Mouse (Mus musculus): Measurements from ENCODE around the gene Acmsd. TPM values are rescaled to one million over a fixed set of nuclear protein-coding genes. Genes with fewer than 3 reads are reported as not detected.
"Not testable (repeated sequence)": the region's sequence is repeated elsewhere in the genome, so short reads cannot be mapped to it uniquely, and the experiment has no call there.

The Acmsd gene
- polyA plus RNA-seq, 1 experiment, result not detected

GRCm38 (mm10) chr1:127756331-127757163 lies 27.3 kb downstream of the Acmsd start:
- H3K27ac ChIP-seq (ENCODE audit: control insufficient read depth, insufficient read depth, low read depth, low read length), result no peak overlapping the region
- H3K4me1 ChIP-seq (ENCODE audit: control insufficient read depth, insufficient read depth, low read length), result no peaks in the 10 kb centered on the region
- no peak overlapping the region for H3K4me3 ChIP-seq (ENCODE audit: control insufficient read depth, low read depth, low read length)
- no peak for TF ChIP-seq CTCF (IDR thresholded peaks at IDR 0.05; ENCODE audit: control insufficient read depth, insufficient read depth, insufficient replicate concordance, low read depth, low read length)
- TF ChIP-seq POLR2A (IDR thresholded peaks at IDR 0.05; ENCODE audit: control insufficient read depth, low read depth, low read length), result no peak
- H3K27me3 ChIP-seq (ENCODE audit: control insufficient read depth, insufficient read depth, low read length), result no peaks in the 10 kb centered on the region
- no peaks in the 10 kb centered on the region for H3K36me3 ChIP-seq (ENCODE audit: control insufficient read depth, insufficient read depth, low read length)

- H3K27ac ChIP-seq (ENCODE audit: control insufficient read depth, insufficient read depth, low read depth, low read length); H3K4me1 ChIP-seq (ENCODE audit: control insufficient read depth, insufficient read depth, low read length); H3K4me3 ChIP-seq (ENCODE audit: control insufficient read depth, low read depth, low read length); H3K36me3 ChIP-seq (ENCODE audit: control insufficient read depth, insufficient read depth, low read length); H3K27me3 ChIP-seq (ENCODE audit: control insufficient read depth, insufficient read depth, low read length): not testable (repeated sequence)
These were observed 27.9 kb downstream of the Acmsd start for GRCm38 (mm10) chr1:127757164-127757545.

GRCm38 (mm10) chr1:127765468-127765867 lies 36.3 kb downstream of the Acmsd start:
- no peak overlapping the region for H3K27ac ChIP-seq (ENCODE audit: control insufficient read depth, insufficient read depth, low read depth, low read length)

GRCm38 (mm10) chr1:127766741-127767140 lies 37.5 kb downstream of the Acmsd start:
- H3K4me1 ChIP-seq (ENCODE audit: control insufficient read depth, insufficient read depth, low read length), result no peaks in the 10 kb centered on the region
- TF ChIP-seq POLR2A (IDR thresholded peaks at IDR 0.05; ENCODE audit: control insufficient read depth, low read depth, low read length) (no peak), CTCF (IDR thresholded peaks at IDR 0.05; ENCODE audit: control insufficient read depth, insufficient read depth, insufficient replicate concordance, low read depth, low read length) (no peak)
- no peaks in the 10 kb centered on the region for H3K27me3 ChIP-seq (ENCODE audit: control insufficient read depth, insufficient read depth, low read length)
- no peak overlapping the region for H3K27ac ChIP-seq (ENCODE audit: control insufficient read depth, insufficient read depth, low read depth, low read length)
- no peaks in the 10 kb centered on the region for H3K36me3 ChIP-seq (ENCODE audit: control insufficient read depth, insufficient read depth, low read length)
- no peak overlapping the region for H3K4me3 ChIP-seq (ENCODE audit: control insufficient read depth, low read depth, low read length)

More at GRCm38 (mm10) chr1:127765468-127765867, 36.3 kb downstream of the Acmsd start:
- TF ChIP-seq CTCF (IDR thresholded peaks at IDR 0.05; ENCODE audit: control insufficient read depth, insufficient read depth, insufficient replicate concordance, low read depth, low read length), result no peak
- no peak for TF ChIP-seq POLR2A (IDR thresholded peaks at IDR 0.05; ENCODE audit: control insufficient read depth, low read depth, low read length)
- Histone ChIP-seq H3K27me3 (ENCODE audit: control insufficient read depth, insufficient read depth, low read length) (no peaks in the 10 kb centered on the region), H3K4me3 (ENCODE audit: control insufficient read depth, low read depth, low read length) (no peak overlapping the region), H3K4me1 (ENCODE audit: control insufficient read depth, insufficient read depth, low read length) (no peaks in the 10 kb centered on the region), H3K36me3 (ENCODE audit: control insufficient read depth, insufficient read depth, low read length) (no peaks in the 10 kb centered on the region)

GRCm38 (mm10) chr1:127773198-127773802 lies 44.1 kb downstream of the Acmsd start:
- peak overlapping the region; percentile 97 for H3K4me3 ChIP-seq (ENCODE audit: control insufficient read depth, low read depth, low read length)
- peak overlapping the region; percentile 98 for H3K27ac ChIP-seq (ENCODE audit: control insufficient read depth, insufficient read depth, low read depth, low read length)
- no peaks in the 10 kb centered on the region for H3K27me3 ChIP-seq (ENCODE audit: control insufficient read depth, insufficient read depth, low read length)
- H3K36me3 ChIP-seq (ENCODE audit: control insufficient read depth, insufficient read depth, low read length), result no peaks in the 10 kb centered on the region
- no peak for TF ChIP-seq POLR2A (IDR thresholded peaks at IDR 0.05; ENCODE audit: control insufficient read depth, low read depth, low read length)
- TF ChIP-seq CTCF (IDR thresholded peaks at IDR 0.05; ENCODE audit: control insufficient read depth, insufficient read depth, insufficient replicate concordance, low read depth, low read length), result no peak
- H3K4me1 ChIP-seq (ENCODE audit: control insufficient read depth, insufficient read depth, low read length), result peaks cover 4% of the 10 kb centered on the region; the same call in 1 of the 2 replicates

GRCm38 (mm10) chr1:127773803-127774500 lies 44.7 kb downstream of the Acmsd start, which contains the start of gene Ccnt2:
Gene Ccnt2, plus strand, starts transcription at chr1:127774164.
- Histone ChIP-seq H3K27ac (ENCODE audit: control insufficient read depth, insufficient read depth, low read depth, low read length) (peak within 1 kb of the TSS; percentile 98), H3K36me3 (ENCODE audit: control insufficient read depth, insufficient read depth, low read length) (no peaks in the 10 kb centered on the region), H3K4me3 (ENCODE audit: control insufficient read depth, low read depth, low read length) (peak within 1 kb of the TSS; percentile 98), H3K4me1 (ENCODE audit: control insufficient read depth, insufficient read depth, low read length) (peaks cover 4% of the 10 kb centered on the region; the same call in 1 of the 2 replicates), H3K27me3 (ENCODE audit: control insufficient read depth, insufficient read depth, low read length) (no peaks in the 10 kb centered on the region)
- TF ChIP-seq CTCF (IDR thresholded peaks at IDR 0.05; ENCODE audit: control insufficient read depth, insufficient read depth, insufficient replicate concordance, low read depth, low read length) (no peak), POLR2A (IDR thresholded peaks at IDR 0.05; ENCODE audit: control insufficient read depth, low read depth, low read length) (peak; percentile 64)

- no peak for TF ChIP-seq POLR2A (IDR thresholded peaks at IDR 0.05; ENCODE audit: control insufficient read depth, low read depth, low read length)
- TF ChIP-seq CTCF (IDR thresholded peaks at IDR 0.05; ENCODE audit: control insufficient read depth, insufficient read depth, insufficient replicate concordance, low read depth, low read length), result no peak
- Histone ChIP-seq H3K4me1 (ENCODE audit: control insufficient read depth, insufficient read depth, low read length) (peaks cover 4% of the 10 kb centered on the region; the same call in 1 of the 2 replicates), H3K36me3 (ENCODE audit: control insufficient read depth, insufficient read depth, low read length) (no peaks in the 10 kb centered on the region), H3K27me3 (ENCODE audit: control insufficient read depth, insufficient read depth, low read length) (no peaks in the 10 kb centered on the region), H3K27ac (ENCODE audit: control insufficient read depth, insufficient read depth, low read depth, low read length) (peak overlapping the region; percentile 98), H3K4me3 (ENCODE audit: control insufficient read depth, low read depth, low read length) (peak overlapping the region; percentile 98)
These were observed 45.3 kb downstream of the Acmsd start for GRCm38 (mm10) chr1:127774501-127774880.

Data from testis, adult 2 months (tissue).